Mouse (Mus musculus): ENCODE results near the gene Bpi. TPM values are rescaled to one million over a fixed set of nuclear protein-coding genes. Genes with fewer than 3 reads are reported as not detected.
A peak's percentile ranks its signal among the peaks of the same experiment; 100 is the strongest.

The Bpi gene
- total RNA-seq, 2 experiments from 2014 or later: not detected

- DNase-seq (ENCODE audit: extremely low spot score in 1 of 2, low spot score in 1 of 2): no peak
Observed at GRCm38 (mm10) chr2:158283771-158284170, 25.9 kb downstream of the Bpi start.

GRCm38 (mm10) chr2:158284571-158284970 lies 26.7 kb downstream of the Bpi start:
- DNase-seq (ENCODE audit: extremely low spot score in 1 of 2, low spot score in 1 of 2): peak; percentile 32 to 67

- no peak for DNase-seq (ENCODE audit: extremely low spot score in 1 of 2, low spot score in 1 of 2)
Observed at GRCm38 (mm10) chr2:158285655-158286054, 27.8 kb downstream of the Bpi start.

GRCm38 (mm10) chr2:158295700-158296099 lies 37.8 kb downstream of the Bpi start:
- no peak for DNase-seq (ENCODE audit: extremely low spot score in 1 of 2, low spot score in 1 of 2)

GRCm38 (mm10) chr2:158299203-158299602 lies 41.3 kb downstream of the Bpi start:
- no peak for DNase-seq (ENCODE audit: extremely low spot score in 1 of 2, low spot score in 1 of 2)

GRCm38 (mm10) chr2:158299731-158300130 lies 41.8 kb downstream of the Bpi start:
- DNase-seq (ENCODE audit: extremely low spot score in 1 of 2, low spot score in 1 of 2): no peak

- DNase-seq (ENCODE audit: extremely low spot score in 1 of 2, low spot score in 1 of 2): no peak
Observed at GRCm38 (mm10) chr2:158302807-158303206, 44.9 kb downstream of the Bpi start.

- no peak for DNase-seq (ENCODE audit: extremely low spot score in 1 of 2, low spot score in 1 of 2)
Observed at GRCm38 (mm10) chr2:158305948-158306695, 48.2 kb downstream of the Bpi start, which contains the start of gene Lbp. Gene Lbp (plus strand): TSS chr2:158306493.

- no peak for DNase-seq (ENCODE audit: extremely low spot score in 1 of 2, low spot score in 1 of 2)
Observed at GRCm38 (mm10) chr2:158306696-158307049, 48.8 kb downstream of the Bpi start.

GRCm38 (mm10) chr2:158308276-158308675 lies 50.4 kb downstream of the Bpi start:
- DNase-seq (ENCODE audit: extremely low spot score in 1 of 2, low spot score in 1 of 2): peak in 1 of 2 experiments; percentile 23

GRCm38 (mm10) chr2:158313089-158313488 lies 55.2 kb downstream of the Bpi start:
- DNase-seq (ENCODE audit: extremely low spot score in 1 of 2, low spot score in 1 of 2): no peak

- peak in 1 of 2 experiments; percentile 31 for DNase-seq (ENCODE audit: extremely low spot score in 1 of 2, low spot score in 1 of 2)
Observed at GRCm38 (mm10) chr2:158316371-158316770, 58.5 kb downstream of the Bpi start.

- DNase-seq (ENCODE audit: extremely low spot score in 1 of 2, low spot score in 1 of 2): peak; percentile 36 to 75
Observed at GRCm38 (mm10) chr2:158317026-158317425, 59.1 kb downstream of the Bpi start.

- no peak for DNase-seq (ENCODE audit: extremely low spot score in 1 of 2, low spot score in 1 of 2)
Observed at GRCm38 (mm10) chr2:158321596-158321995, 63.7 kb downstream of the Bpi start.

- DNase-seq (ENCODE audit: extremely low spot score in 1 of 2, low spot score in 1 of 2): no peak
Observed at GRCm38 (mm10) chr2:158322845-158323244, 65.0 kb downstream of the Bpi start.

- DNase-seq (ENCODE audit: extremely low spot score in 1 of 2, low spot score in 1 of 2): no peak
Observed at GRCm38 (mm10) chr2:158324531-158325190, 66.8 kb downstream of the Bpi start.

- DNase-seq (ENCODE audit: extremely low spot score in 1 of 2, low spot score in 1 of 2): no peak
Observed at GRCm38 (mm10) chr2:158325609-158326008, 67.7 kb downstream of the Bpi start.

Small RNA genes lying within 50 kb of the gene (microRNA-seq; reads per million reads assigned to microRNA genes)
- 0.18 to 1.2 reads per million in 2 experiments for gene Mir7685

Other genes with a start within 250 kb of the Bpi start
- gene Tti1, start 229.7 kb upstream of the Bpi start, total RNA-seq (2021): 10 to 100 TPM; 19.3 to 20.0 TPM
- 10 to 100 TPM; 40.6 to 45.5 TPM for gene Rprd1b, start 229.6 kb upstream of the Bpi start, total RNA-seq (2021)
- 10 to 100 TPM in 1 of 2 experiments, 1 to 10 TPM in 1; 6.3 to 11.2 TPM for gene Tgm2, start 111.7 kb upstream of the Bpi start, total RNA-seq (2021)
- gene D630003M21Rik, start 28.9 kb upstream of the Bpi start, total RNA-seq (2021): 1 to 10 TPM; 3.7 to 4.2 TPM
- 1 to 10 TPM; 1.3 to 2.7 TPM for gene Lbp, start 48.4 kb downstream of the Bpi start, total RNA-seq (2021)
- 100 to 1,000 TPM; 315 to 544 TPM for gene Snhg11, start 117.5 kb downstream of the Bpi start, total RNA-seq (2021)
- gene Ralgapb, start 151.8 kb downstream of the Bpi start, total RNA-seq (2021): 10 to 100 TPM; 87.2 to 87.6 TPM
- not detected for gene Adig, start 244.5 kb downstream of the Bpi start, total RNA-seq (2021)